Mouse (Mus musculus): ENCODE measurements around the gene Cbr3.
"Not testable (repeated sequence)": the region's sequence is repeated elsewhere in the genome, so short reads cannot be mapped to it uniquely, and the experiment has no call there.

Gene Cbr3

DNA sequence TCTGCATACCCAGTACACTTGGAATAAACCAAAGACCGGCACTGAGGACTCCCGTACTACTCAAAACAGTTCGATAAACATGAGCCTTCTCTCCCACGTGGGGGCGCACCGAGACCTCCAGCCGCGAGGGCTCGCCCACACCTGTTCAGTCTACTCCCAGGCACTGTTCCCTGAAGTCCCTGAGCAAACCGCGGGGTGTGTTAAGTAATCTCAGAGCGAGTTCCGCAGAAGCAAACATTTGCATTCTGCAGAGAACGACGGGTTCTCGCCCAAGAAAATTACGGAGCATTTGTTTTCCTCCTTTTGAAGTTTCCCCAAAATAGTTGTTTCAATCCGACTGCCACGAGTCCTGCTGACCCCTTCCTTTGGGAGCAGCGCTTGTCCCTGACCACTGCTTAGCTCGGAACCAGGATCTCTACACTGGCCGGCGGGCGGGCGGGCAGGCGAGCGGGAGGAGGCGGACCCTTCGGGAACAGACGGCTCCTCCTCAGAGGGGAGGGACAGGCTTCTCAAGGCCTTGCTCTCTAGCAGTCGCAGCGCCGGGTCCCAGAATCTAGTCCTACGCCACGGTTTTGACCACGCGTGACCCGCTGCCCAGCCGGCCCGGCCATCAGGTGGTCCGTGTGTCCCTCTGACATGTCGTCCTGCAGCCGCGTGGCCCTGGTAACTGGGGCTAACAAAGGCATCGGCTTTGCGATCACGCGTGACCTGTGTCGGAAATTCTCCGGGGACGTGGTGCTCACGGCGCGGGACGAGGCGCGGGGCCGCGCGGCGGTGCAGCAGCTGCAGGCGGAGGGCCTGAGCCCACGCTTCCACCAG, at the start of gene Cbr3:
Gene Cbr3, plus strand, starts transcription at position 527 of the 819 bp plus-strand sequence.
- Histone ChIP-seq H3K4me1 (replicated peaks; ENCODE audit: low read depth, low read length) (peaks cover 74% of the 10 kb centered on the region), H3K9me3 (ENCODE audit: low read length) (no peaks in the 10 kb centered on the region), H3K36me3 (ENCODE audit: insufficient read depth, low read length) (peaks cover 17% of the 10 kb centered on the region), H3K4me3 (replicated peaks; ENCODE audit: low read length) (peak within 1 kb of the TSS; percentile 87), H3K27me3 (ENCODE audit: insufficient read depth, low read length) (peaks cover 23% of the 10 kb centered on the region)
- TF ChIP-seq POU5F1 (IDR thresholded peaks at IDR 0.05; ENCODE audit: borderline replicate concordance, low read length) (no peak), NANOG (IDR thresholded peaks at IDR 0.05; ENCODE audit: borderline replicate concordance, low read length) (no peak), CTCF (conservative IDR thresholded peaks at IDR 0.05; ENCODE audit: low read length) (no peak)

DNA sequence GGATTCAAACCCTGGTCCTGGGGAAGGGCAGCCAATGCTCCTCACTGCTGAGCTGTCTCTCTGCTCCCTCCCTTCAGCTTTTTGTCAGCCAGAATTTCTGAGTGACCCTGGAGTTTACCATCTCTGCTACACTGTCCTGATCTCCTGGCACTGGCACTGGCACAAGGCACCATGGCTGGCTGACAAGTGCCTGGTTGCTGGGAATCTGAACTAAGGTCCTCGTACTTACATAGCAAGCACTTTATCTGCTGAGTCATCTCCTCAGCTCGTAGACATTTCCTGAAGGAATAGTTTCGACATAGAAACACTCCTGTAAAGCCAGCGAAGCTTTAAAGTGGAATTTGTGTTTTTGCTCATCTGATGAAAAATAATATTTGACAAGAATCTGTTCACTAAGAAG, 39.0 kb upstream of the Cbr3 start:
- TF ChIP-seq NANOG (IDR thresholded peaks at IDR 0.05; ENCODE audit: borderline replicate concordance, low read length) (no peak), CTCF (conservative IDR thresholded peaks at IDR 0.05; ENCODE audit: low read length) (no peak), POU5F1 (IDR thresholded peaks at IDR 0.05; ENCODE audit: borderline replicate concordance, low read length) (no peak)
- H3K9me3 ChIP-seq (ENCODE audit: low read length) = no peaks in the 10 kb centered on the region
- no peaks in the 10 kb centered on the region for H3K36me3 ChIP-seq (ENCODE audit: insufficient read depth, low read length)
- H3K4me3 ChIP-seq (replicated peaks; ENCODE audit: low read length) = no peak overlapping the region
- no peaks in the 10 kb centered on the region for H3K4me1 ChIP-seq (replicated peaks; ENCODE audit: low read depth, low read length)
- no peaks in the 10 kb centered on the region for H3K27me3 ChIP-seq (ENCODE audit: insufficient read depth, low read length)

DNA sequence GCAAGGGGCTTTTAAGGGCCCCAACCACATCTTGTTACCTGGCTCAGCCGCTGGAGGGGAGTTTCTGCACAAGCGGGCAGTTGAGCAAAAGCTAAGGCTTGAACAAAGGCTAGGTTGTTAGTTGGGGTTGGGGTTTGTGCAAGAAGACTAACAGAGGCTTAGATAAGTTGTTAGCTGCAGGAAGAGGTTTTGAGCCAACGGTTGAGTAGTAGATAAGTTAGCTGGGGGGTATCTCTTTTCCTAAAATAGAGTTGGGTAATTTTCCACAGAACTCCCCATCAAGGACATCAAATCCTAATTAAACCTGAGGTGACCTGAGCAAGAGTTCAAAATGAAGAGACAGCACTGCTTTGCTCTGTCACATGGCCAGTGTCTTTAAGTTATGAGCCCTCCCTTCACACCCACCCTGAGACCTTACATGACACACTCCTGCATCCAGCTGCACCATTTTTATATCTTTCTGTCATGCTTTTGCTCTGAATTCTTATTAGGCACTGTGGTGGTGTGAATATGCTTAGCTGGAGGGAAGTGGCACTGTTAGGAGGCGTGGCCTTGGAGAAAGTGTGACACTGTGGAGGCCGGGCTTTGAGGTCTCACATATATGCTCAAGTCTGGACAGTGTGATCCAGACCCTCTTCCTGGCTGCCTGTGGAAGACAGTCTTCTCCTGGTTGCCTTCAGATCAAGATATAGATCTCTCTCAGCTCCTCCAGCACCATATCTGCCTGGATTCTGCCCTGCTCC, 34.4 kb upstream of the Cbr3 start:
- no peak overlapping the region for H3K4me3 ChIP-seq (replicated peaks; ENCODE audit: low read length)
- no peaks in the 10 kb centered on the region for H3K36me3 ChIP-seq (ENCODE audit: insufficient read depth, low read length)
- TF ChIP-seq POU5F1 (IDR thresholded peaks at IDR 0.05; ENCODE audit: borderline replicate concordance, low read length) = no peak
- no peak for TF ChIP-seq CTCF (conservative IDR thresholded peaks at IDR 0.05; ENCODE audit: low read length)
- TF ChIP-seq NANOG (IDR thresholded peaks at IDR 0.05; ENCODE audit: borderline replicate concordance, low read length) = no peak
- no peaks in the 10 kb centered on the region for H3K27me3 ChIP-seq (ENCODE audit: insufficient read depth, low read length)
- H3K9me3 ChIP-seq (ENCODE audit: low read length) = no peaks in the 10 kb centered on the region
- H3K4me1 ChIP-seq (replicated peaks; ENCODE audit: low read depth, low read length) = no peaks in the 10 kb centered on the region

DNA sequence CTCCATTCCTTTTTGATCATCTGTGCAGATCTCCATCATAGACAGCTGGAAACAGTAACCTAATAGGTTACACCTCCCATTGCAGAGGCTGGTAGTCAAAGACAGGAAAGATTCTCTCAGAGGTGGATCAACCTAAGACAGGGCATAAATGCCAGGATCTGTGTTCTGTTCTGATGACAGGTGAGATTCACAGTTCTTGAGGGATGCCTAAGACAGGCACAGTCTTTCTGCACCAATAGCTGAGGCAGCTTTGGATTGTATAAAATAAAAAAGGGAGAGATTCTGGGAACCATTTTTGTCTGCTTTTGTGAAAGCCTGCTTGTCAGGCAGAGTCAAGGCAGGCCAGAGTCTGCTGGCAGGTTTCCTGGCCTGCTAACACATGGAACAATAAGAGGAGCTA, 15.0 kb upstream of the Cbr3 start:
- H3K4me3 ChIP-seq (replicated peaks; ENCODE audit: low read length) = no peak overlapping the region
- H3K4me1 ChIP-seq (replicated peaks; ENCODE audit: low read depth, low read length) = peaks cover 6% of the 10 kb centered on the region
- no peak for TF ChIP-seq POU5F1 (IDR thresholded peaks at IDR 0.05; ENCODE audit: borderline replicate concordance, low read length)
- no peak for TF ChIP-seq CTCF (conservative IDR thresholded peaks at IDR 0.05; ENCODE audit: low read length)
- H3K9me3 ChIP-seq (ENCODE audit: low read length) = peaks cover 54% of the 10 kb centered on the region
- no peaks in the 10 kb centered on the region for H3K36me3 ChIP-seq (ENCODE audit: insufficient read depth, low read length)
- no peaks in the 10 kb centered on the region for H3K27me3 ChIP-seq (ENCODE audit: insufficient read depth, low read length)

DNA sequence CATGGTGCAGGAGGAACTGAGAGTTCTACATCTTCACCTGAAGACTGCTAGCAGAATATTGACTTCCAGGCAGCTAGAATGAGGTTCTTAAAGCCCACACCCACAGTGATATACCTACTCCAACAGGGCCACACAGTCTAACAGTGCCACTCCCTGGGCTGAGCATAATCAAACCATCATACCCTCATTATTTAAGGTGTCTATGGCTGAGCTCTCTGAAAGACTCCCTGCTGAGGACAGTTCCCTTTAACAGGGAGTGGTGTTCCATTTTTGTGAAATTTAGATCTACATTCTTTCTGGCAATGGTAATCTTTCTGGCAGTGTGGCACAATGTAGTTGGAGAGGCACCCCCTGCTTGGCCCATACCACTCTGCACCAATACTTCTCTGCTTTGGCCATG, 13.5 kb upstream of the Cbr3 start:
- peaks cover 6% of the 10 kb centered on the region for H3K4me1 ChIP-seq (replicated peaks; ENCODE audit: low read depth, low read length)
- H3K36me3 ChIP-seq (ENCODE audit: insufficient read depth, low read length) = no peaks in the 10 kb centered on the region
- no peak overlapping the region for H3K4me3 ChIP-seq (replicated peaks; ENCODE audit: low read length)
- H3K27me3 ChIP-seq (ENCODE audit: insufficient read depth, low read length) = no peaks in the 10 kb centered on the region
- H3K9me3 ChIP-seq (ENCODE audit: low read length) = peaks cover 41% of the 10 kb centered on the region
- no peak for TF ChIP-seq CTCF (conservative IDR thresholded peaks at IDR 0.05; ENCODE audit: low read length)
- peak; percentile 76 for TF ChIP-seq NANOG (IDR thresholded peaks at IDR 0.05; ENCODE audit: borderline replicate concordance, low read length)
- no peak for TF ChIP-seq POU5F1 (IDR thresholded peaks at IDR 0.05; ENCODE audit: borderline replicate concordance, low read length)

DNA sequence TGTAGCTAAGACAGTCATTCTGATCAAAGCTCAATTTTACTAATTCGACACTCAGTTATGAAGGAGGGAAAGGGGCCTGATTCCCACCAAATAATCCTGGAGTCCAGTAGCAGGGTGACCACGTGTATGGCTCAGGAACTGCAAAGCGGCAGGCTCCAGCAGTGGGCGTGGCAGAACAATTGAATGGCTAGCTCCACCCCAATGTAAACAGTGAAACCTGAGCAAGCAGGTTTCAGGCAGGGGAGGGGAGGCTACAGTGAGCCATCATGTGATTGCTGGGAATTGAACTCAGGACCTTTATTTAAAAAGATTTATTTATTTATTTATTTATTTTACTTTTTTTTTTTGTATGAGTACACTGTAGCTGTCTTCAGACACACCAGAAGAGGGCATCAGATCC, 12.5 kb upstream of the Cbr3 start:
- not testable (repeated sequence) for H3K4me3 ChIP-seq (replicated peaks; ENCODE audit: low read length); H3K4me1 ChIP-seq (replicated peaks; ENCODE audit: low read depth, low read length); H3K36me3 ChIP-seq (ENCODE audit: insufficient read depth, low read length); H3K27me3 ChIP-seq (ENCODE audit: insufficient read depth, low read length)
- peaks cover 39% of the 10 kb centered on the region for H3K9me3 ChIP-seq (ENCODE audit: low read length)

DNA sequence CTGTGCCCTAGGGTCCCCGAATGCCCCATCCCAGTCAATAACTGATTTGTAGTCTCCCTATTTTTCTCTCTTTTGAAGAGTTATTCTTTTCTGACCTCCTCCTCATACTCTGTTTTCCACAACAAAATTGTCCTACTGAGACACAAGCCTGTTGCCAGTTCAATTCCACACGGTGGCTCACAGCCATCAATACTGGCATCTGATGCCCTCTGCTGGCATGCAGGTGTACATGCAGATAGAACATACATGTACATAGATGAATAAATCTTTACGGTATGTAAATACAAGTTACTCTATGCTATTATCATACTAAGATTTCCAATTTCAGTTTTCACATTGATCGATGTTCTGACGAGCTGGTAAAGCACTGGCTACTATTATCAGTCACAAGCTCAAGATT, 12.0 kb upstream of the Cbr3 start:
- Histone ChIP-seq H3K4me3 (replicated peaks; ENCODE audit: low read length) (no peak overlapping the region), H3K4me1 (replicated peaks; ENCODE audit: low read depth, low read length) (peaks cover 10% of the 10 kb centered on the region)

DNA sequence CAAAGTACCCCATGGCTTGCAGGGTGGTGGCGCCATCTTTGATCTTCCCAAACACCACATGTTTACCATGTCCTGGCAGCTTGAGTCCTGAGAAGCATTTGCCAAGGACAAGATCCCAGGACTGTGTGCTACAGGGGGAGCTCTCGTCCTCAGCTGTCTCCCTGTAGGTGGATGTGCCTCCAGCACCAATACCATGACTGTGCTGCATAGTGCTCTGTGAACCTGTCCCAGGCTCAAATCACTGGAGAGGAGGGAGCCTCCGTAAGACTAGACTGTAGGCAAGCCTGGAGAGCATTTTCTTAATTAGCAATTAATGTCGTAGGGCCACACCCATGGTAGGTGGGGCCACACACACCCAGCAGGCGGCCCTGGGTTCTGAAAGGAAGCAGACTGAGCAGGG, 6.6 kb upstream of the Cbr3 start:
- no peak for TF ChIP-seq CTCF (conservative IDR thresholded peaks at IDR 0.05; ENCODE audit: low read length)
- TF ChIP-seq NANOG (IDR thresholded peaks at IDR 0.05; ENCODE audit: borderline replicate concordance, low read length) = no peak
- no peak for TF ChIP-seq POU5F1 (IDR thresholded peaks at IDR 0.05; ENCODE audit: borderline replicate concordance, low read length)
- no peaks in the 10 kb centered on the region for H3K36me3 ChIP-seq (ENCODE audit: insufficient read depth, low read length)

More for the DNA sequence above, 12.0 kb upstream of the Cbr3 start:
- Histone ChIP-seq H3K27me3 (ENCODE audit: insufficient read depth, low read length) (no peaks in the 10 kb centered on the region), H3K36me3 (ENCODE audit: insufficient read depth, low read length) (no peaks in the 10 kb centered on the region), H3K9me3 (ENCODE audit: low read length) (peaks cover 38% of the 10 kb centered on the region)
- TF ChIP-seq NANOG (IDR thresholded peaks at IDR 0.05; ENCODE audit: borderline replicate concordance, low read length) = no peak
- peak; percentile 38 for TF ChIP-seq CTCF (conservative IDR thresholded peaks at IDR 0.05; ENCODE audit: low read length)
- no peak for TF ChIP-seq POU5F1 (IDR thresholded peaks at IDR 0.05; ENCODE audit: borderline replicate concordance, low read length)

More for the DNA sequence above, 6.6 kb upstream of the Cbr3 start:
- Histone ChIP-seq H3K4me1 (replicated peaks; ENCODE audit: low read depth, low read length) (peaks cover 42% of the 10 kb centered on the region), H3K27me3 (ENCODE audit: insufficient read depth, low read length) (no peaks in the 10 kb centered on the region), H3K9me3 (ENCODE audit: low read length) (no peaks in the 10 kb centered on the region), H3K4me3 (replicated peaks; ENCODE audit: low read length) (no peak overlapping the region)

Data from E14TG2a.4 (cell line).